Mouse (Mus musculus) heart, adult 2 months (tissue): ENCODE measurements around the gene Myrf.

Experiments
- CTCF ChIP-seq: fragments of 200-600 bp; IDR thresholded peaks from 2 replicates; pipeline ENCODE4 v1.8.1; 2022; ENCODE audit warnings: antibody characterized with exemption, mild to moderate bottlenecking, moderate library complexity
- EP300 ChIP-seq: fragments of 200-500 bp; IDR thresholded peaks from 2 replicates; pipeline ENCODE4 v1.6.1; 2011; ENCODE audit warnings: low read depth, low read length, control low read depth; ENCODE audit not compliant: insufficient read depth

DNA sequence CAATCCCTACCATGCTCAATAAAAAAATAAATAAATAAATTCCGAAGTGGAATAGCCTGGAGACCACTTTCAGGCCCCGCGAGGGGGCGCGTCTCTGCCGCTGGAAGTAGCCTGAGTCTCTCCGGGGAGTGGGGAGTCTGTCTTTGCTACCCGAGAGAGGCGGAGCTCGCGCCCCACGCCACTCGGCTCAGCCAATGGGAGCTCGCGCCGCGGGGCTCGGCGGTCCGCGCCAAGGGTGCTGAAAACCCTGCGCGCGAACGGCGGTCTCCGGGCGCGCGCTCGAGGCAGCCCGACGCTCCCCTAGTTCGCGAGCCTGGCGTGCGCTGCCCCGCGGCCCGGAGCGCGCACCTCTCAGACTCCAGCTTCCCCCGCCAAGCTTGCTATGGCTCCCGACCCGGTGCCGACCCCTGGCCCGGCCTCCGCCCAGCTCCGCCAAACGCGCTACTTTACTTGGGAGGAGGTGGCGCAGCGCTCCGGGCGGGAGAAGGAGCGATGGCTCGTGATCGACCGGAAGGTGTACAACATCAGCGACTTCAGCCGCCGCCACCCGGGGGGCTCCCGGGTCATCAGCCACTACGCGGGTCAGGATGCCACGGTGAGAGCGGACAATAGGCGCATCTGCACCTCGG is 57.8 kb downstream of the Myrf start, which contains the start of gene Fads1:
- TF ChIP-seq CTCF = peak; percentile 76
- TF ChIP-seq EP300 = no peak
